Comparison of ENCODE assay signal across 8 mouse cellular contexts in genomic region chr6:99600168-99600793, GRCm38 (mm10).
A peak's percentile ranks its signal among the peaks of the same experiment; 100 is the strongest.
DNase-seq lines count a peak whose midpoint lies in the region.

No protein-coding gene starts in this region.

- peak; percentile 35 for DNase-seq in adrenal gland, adult 2 months
- no peak for DNase-seq in adrenal gland, postnatal 4 days (ENCODE audit: low spot score in 2 of 2)
- peak; percentile 48 for DNase-seq in ES-CJ7 (ENCODE audit: low read depth, low spot score)
- peak; percentile 35 for DNase-seq in cerebellum, adult 8-10 months
- DNase-seq in forelimb bud, embryonic 11.5 days (ENCODE audit: low read depth, low spot score) = peak; percentile 55
- DNase-seq in kidney, adult 18-20 months = peak; percentile 31
- peak; percentile 68 for DNase-seq in lung, postnatal 10 days
- peak; percentile 41 to 53 for DNase-seq in right cerebral cortex, postnatal 36 days (ENCODE audit: low spot score in 2 of 2)

Comparison
In these comparisons a context has a peak if more than half of its experiments do, and no peak if none do; other contexts are left out.
1. DNase-seq: peak in adrenal gland, adult 2 months (single experiment), ES-CJ7 (single experiment), cerebellum, adult 8-10 months (single experiment), forelimb bud, embryonic 11.5 days (single experiment), kidney, adult 18-20 months (single experiment), lung, postnatal 10 days (single experiment) and right cerebral cortex, postnatal 36 days (2 of 2); none in adrenal gland, postnatal 4 days (0 of 2).